Mouse (Mus musculus) limb, embryonic 15.5 days (tissue): ENCODE measurements around the gene Neurod2. TPM values are rescaled to one million over a fixed set of nuclear protein-coding genes. Genes with fewer than 3 reads are reported as not detected.

Source experiments
- ATAC-seq: fragments of 200-750 bp; cut with Nextera tagmentation; 2 replicates; pipeline ENCODE4 v1.8.0; 2017; ENCODE audit warnings: low read depth, moderate TSS enrichment; ENCODE audit not compliant: insufficient number of reproducible peaks, low FRiP score, low TSS enrichment
- H3K27ac ChIP-seq: fragments of 300-500 bp; sonication (generic); 2 replicates; pipeline ENCODE4 v1.5.1; 2015; ENCODE audit warnings: moderate library complexity, mild to moderate bottlenecking, inconsistent platforms
- H3K27me3 ChIP-seq: fragments of 300-500 bp; sonication (generic); 2 replicates; pipeline ENCODE4 v1.6.1; 2015; ENCODE audit warnings: inconsistent platforms
- H3K36me3 ChIP-seq: fragments of 300-500 bp; sonication (generic); 2 replicates; pipeline ENCODE4 v1.6.1; 2015; ENCODE audit warnings: inconsistent platforms
- H3K4me1 ChIP-seq: fragments of 300-500 bp; sonication (generic); 2 replicates; pipeline ENCODE4 v1.6.1; 2015; ENCODE audit warnings: inconsistent platforms
- H3K4me2 ChIP-seq: fragments of 300-500 bp; sonication (generic); 2 replicates; pipeline ENCODE4 v1.6.1; 2015; ENCODE audit warnings: mild to moderate bottlenecking, inconsistent platforms
- H3K4me3 ChIP-seq: fragments of 300-500 bp; sonication (generic); 2 replicates; pipeline ENCODE4 v1.5.1; 2015; ENCODE audit warnings: mild to moderate bottlenecking, inconsistent platforms
- H3K9ac ChIP-seq: fragments of 300-500 bp; sonication (generic); 2 replicates; pipeline ENCODE4 v1.6.1; 2015; ENCODE audit warnings: inconsistent platforms
- H3K9me3 ChIP-seq: fragments of 300-500 bp; sonication (generic); 2 replicates; pipeline ENCODE4 v1.6.1; 2016; ENCODE audit warnings: inconsistent platforms
- WGBS: fragments of 180-500 bp; shearing (Covaris S2); methylation state at CpG from one replicate; pipeline ENCODE4 v1.1.7; 2015; 5-methylcytosine and 5-hydroxymethylcytosine counted together
- polyA plus RNA-seq: library from polyadenylated mRNA; unstranded; fragments of >200 nt; fragmentation: Nextera tagmentation; extraction: Ambion mirVana; gene quantifications from 2 replicates; pipeline ENCODE4 v1.2.1, GENCODE M21; 2015

Neurod2 gene
- polyA plus RNA-seq, 1 experiment from 2014 or later, result not detected

DNA sequence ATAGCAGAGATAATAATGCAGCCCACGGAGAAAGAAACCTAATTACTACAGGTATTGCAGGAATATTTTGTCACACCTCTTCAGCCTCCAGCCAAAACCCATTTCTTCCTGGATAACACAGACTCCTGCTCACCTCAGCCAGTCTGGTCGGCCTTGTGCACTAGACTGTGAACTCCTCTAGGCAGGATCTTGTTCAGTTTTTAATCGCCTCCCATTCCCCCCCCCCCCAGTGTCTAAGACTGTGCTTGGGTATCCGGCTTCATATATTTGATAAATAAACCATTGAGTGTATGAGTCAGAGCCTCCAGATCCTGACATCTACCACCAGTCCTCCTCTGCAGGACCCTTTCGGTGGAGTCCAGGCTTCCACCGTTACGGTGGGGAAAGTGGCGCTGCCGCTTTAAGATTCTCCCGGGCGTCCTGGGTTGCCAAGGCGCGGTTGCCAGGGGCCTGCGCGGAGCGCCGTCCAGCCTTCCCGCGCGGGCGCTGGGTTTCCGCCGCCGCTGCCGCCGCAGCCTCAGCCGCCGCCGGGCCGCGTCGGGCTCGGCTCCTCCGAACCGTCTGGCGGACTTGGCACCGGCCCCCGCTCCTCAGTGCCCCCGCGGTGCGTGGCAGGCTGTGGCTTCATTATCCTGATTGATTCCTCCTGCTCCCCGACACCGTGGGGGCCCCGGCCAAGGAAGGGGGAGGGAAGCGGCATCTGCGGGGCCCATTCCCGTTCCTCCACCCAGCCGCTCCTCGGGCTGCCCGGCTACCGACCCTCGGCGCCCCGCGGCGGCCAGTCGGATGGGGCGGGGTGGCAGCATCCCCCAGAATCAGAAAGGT is 35.0 kb downstream of the Neurod2 start:
- Histone ChIP-seq H3K4me1 (peaks cover 28% of the 10 kb centered on the region), H3K9ac (peak overlapping the region; percentile 38), H3K27ac (no peak overlapping the region), H3K36me3 (no peaks in the 10 kb centered on the region), H3K9me3 (no peaks in the 10 kb centered on the region), H3K27me3 (peaks cover 50% of the 10 kb centered on the region), H3K4me3 (peak overlapping the region; percentile 68), H3K4me2 (peak overlapping the region; percentile 79)
- WGBS, result 2% methylated on average over 57 of the region's 58 CpGs
- ATAC-seq, result peak; percentile 31; the same call in 1 of the 2 replicates

DNA sequence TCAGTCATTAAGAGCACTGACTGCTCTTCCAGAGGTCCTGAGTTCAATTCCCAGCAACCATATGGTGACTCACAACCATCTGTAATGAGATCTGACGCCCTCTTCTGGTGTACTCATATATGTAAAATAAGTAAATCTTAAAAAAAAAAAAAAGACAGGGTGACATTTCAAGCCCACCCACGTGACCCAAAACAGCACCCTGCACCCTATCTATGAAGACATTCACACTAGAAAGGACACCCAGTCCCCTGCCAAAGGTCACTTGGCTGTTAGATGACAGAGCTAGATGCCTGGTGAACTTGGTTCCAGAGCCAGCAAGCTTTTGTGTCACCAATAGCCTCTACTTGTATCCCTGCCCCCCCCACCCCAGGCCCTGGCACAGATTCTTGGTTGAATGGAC is 36.4 kb downstream of the Neurod2 start:
- ATAC-seq, result no peak
- no peak overlapping the region for H3K4me3 ChIP-seq
- H3K4me2 ChIP-seq, result no peak overlapping the region
- H3K27ac ChIP-seq, result no peak overlapping the region
- H3K36me3 ChIP-seq, result no peaks in the 10 kb centered on the region
- 35% methylated on average over 2 of the region's 2 CpGs for WGBS
- no peaks in the 10 kb centered on the region for H3K9me3 ChIP-seq
- peaks cover 24% of the 10 kb centered on the region for H3K4me1 ChIP-seq
- H3K9ac ChIP-seq, result no peak overlapping the region
- H3K27me3 ChIP-seq, result peaks cover 43% of the 10 kb centered on the region

DNA sequence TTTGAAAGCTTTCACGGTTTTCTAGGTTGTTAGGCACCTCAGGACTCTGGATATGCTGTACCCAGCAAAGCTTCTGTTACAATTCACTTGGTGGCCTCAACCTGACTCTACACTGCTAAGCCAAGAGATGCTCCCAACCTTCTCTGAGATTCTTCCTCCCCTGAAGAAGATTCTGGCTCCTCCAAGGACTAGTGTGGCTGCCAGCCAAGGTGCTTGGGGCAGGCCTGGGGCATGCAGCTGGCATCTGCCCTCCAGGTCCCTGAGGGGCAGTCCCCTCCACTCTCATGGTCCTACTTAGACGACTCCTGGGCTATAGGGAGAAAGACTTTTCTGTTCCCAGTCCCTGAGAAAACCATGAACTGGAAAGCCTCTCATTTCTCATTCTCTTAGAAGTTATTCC is 38.5 kb downstream of the Neurod2 start:
- H3K9ac ChIP-seq, result no peak overlapping the region
- H3K4me1 ChIP-seq, result peaks cover 20% of the 10 kb centered on the region
- no peak for ATAC-seq
- H3K27ac ChIP-seq, result no peak overlapping the region
- H3K4me3 ChIP-seq, result no peak overlapping the region
- peaks cover 22% of the 10 kb centered on the region for H3K27me3 ChIP-seq
- H3K9me3 ChIP-seq, result no peaks in the 10 kb centered on the region
- WGBS, result 55% methylated on average over 2 of the region's 2 CpGs
- no peak overlapping the region for H3K4me2 ChIP-seq
- H3K36me3 ChIP-seq, result no peaks in the 10 kb centered on the region

DNA sequence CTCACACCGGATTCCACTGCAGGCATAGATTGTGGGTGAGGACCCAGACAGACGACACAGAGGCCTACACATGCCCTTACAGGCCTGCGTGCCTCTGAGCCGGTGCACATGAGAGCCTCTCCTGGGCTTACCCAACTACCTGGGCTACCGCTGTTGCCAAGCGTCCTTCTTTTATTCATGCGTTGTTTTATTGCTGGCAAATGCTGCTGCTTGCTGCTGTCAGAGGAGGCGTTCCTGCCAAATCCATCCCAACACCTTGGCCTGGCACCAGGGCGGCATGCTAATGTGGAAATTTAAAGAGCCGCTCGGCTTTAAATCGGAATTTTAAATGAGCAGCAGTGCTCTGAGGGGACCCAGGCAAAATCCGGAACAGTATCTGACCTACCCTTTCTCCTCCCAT is 39.6 kb downstream of the Neurod2 start:
- 19% methylated on average over 13 of the region's 13 CpGs for WGBS
- Histone ChIP-seq H3K27me3 (peaks cover 11% of the 10 kb centered on the region; the same call in 1 of the 2 replicates), H3K9ac (no peak overlapping the region), H3K36me3 (no peaks in the 10 kb centered on the region), H3K9me3 (no peaks in the 10 kb centered on the region), H3K4me2 (no peak overlapping the region), H3K4me3 (no peak overlapping the region), H3K4me1 (peaks cover 17% of the 10 kb centered on the region), H3K27ac (no peak overlapping the region)
- ATAC-seq, result no peak

DNA sequence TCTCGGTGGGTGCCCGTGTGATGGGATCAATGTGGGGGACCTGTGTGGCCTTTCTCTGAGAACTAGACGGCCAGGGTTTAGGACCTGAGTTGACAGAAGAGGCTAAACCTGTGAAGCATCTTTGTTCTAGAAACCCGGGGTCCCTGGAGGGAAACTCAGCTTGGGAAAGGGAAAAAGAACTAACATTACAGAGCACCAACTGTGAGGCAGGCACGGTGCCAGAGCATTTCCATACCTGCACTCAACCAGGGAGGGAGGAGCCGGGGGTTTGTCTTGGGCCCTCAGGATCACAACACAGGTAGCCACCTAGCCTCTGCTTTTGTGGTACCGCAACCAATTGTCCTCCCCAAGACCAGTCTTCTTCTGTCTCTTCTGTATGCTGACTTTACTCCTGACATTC is 41.5 kb downstream of the Neurod2 start:
- H3K36me3 ChIP-seq, result no peaks in the 10 kb centered on the region
- H3K9ac ChIP-seq, result no peak overlapping the region
- no peak overlapping the region for H3K4me3 ChIP-seq
- WGBS, result 52% methylated on average over 7 of the region's 7 CpGs
- H3K9me3 ChIP-seq, result no peaks in the 10 kb centered on the region
- no peak for ATAC-seq
- peaks cover 7% of the 10 kb centered on the region; the same call in 1 of the 2 replicates for H3K27me3 ChIP-seq
- H3K27ac ChIP-seq, result no peak overlapping the region
- peaks cover 9% of the 10 kb centered on the region; the same call in 1 of the 2 replicates for H3K4me1 ChIP-seq
- H3K4me2 ChIP-seq, result no peak overlapping the region

DNA sequence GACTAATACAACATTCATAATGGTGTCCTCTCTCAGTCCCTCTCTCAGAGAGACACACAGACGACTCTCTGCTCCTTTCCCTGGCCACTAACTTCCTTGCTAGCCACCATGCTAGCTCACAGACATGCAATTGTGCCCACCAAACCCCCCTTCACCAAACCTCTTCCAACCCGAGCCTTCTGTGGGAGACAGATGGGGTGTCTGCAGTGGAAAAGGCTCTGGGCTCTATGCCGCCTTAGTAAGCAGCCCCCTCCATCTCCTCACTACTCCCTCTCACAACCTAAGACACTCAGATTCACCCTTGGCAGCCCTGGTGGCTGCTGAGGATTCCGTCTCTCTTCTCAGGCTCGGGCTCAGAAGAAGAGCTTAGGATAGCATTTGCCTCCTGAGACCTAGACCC is 41.9 kb downstream of the Neurod2 start:
- no peaks in the 10 kb centered on the region for H3K36me3 ChIP-seq
- H3K9me3 ChIP-seq, result no peaks in the 10 kb centered on the region
- H3K27me3 ChIP-seq, result peaks cover 7% of the 10 kb centered on the region; the same call in 1 of the 2 replicates
- H3K9ac ChIP-seq, result no peak overlapping the region
- no peak overlapping the region for H3K27ac ChIP-seq
- no peak for ATAC-seq
- 48% methylated on average over 5 of the region's 5 CpGs for WGBS
- peaks cover 9% of the 10 kb centered on the region; the same call in 1 of the 2 replicates for H3K4me1 ChIP-seq
- no peak overlapping the region for H3K4me2 ChIP-seq
- H3K4me3 ChIP-seq, result no peak overlapping the region

DNA sequence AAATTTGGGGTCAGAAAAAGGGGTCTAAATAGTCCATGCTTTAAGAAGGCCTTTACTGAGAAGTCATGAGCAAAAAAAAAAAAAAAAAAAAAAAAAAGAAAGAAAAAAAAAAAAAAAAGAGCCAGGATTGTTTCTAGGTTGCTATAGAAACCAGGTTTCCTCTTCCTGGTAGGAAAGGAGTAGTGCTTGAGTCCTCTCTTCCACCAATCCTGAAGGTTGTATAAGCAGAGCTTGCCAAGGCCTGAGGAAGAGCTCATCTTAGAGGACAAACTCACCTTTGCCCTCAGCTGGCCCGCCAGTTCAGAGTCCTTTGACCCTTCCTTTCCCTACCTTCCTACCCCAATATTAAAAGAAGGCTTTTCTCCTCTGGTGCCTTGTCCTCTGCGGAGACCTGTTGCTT is 44.1 kb downstream of the Neurod2 start:
- Histone ChIP-seq H3K4me2 (no peak overlapping the region), H3K9me3 (no peaks in the 10 kb centered on the region), H3K4me1 (peaks cover 9% of the 10 kb centered on the region; the same call in 1 of the 2 replicates), H3K27me3 (peaks cover 5% of the 10 kb centered on the region; the same call in 1 of the 2 replicates), H3K36me3 (0 out of 2 replicates have a peak, but pooled peaks cover 3% of the 10 kb centered on the region), H3K9ac (no peak overlapping the region), H3K27ac (no peak overlapping the region), H3K4me3 (no peak overlapping the region)
- 62% methylated on average over 2 of the region's 2 CpGs for WGBS
- no peak for ATAC-seq

DNA sequence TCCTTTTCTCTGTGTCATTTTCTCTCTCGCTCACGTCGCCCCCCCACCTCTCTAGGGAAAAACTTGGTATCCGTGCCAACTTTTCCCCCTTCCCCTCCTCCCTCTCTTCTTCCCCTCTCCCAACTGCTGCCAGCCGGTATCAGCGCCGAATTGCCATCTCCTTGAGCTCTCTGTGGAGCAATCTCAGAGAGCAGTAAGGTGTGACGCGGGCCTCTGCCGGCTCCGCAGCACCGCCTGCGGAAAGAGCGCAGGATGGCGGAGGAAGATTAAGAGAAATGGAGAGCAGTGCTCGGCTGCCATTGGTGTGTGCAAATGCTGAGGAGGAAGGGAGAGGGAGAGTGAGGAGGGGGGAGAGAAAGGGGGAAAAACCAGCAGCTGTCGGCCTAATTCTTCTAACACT is 45.2 kb downstream of the Neurod2 start:
- H3K4me1 ChIP-seq, result 0 out of 2 replicates have a peak, but pooled peaks cover 3% of the 10 kb centered on the region
- H3K4me3 ChIP-seq, result peak overlapping the region; percentile 29
- peak overlapping the region; percentile 50 for H3K4me2 ChIP-seq
- peaks cover 7% of the 10 kb centered on the region; the same call in 1 of the 2 replicates for H3K36me3 ChIP-seq
- H3K27me3 ChIP-seq, result peaks cover 5% of the 10 kb centered on the region; the same call in 1 of the 2 replicates
- H3K9me3 ChIP-seq, result no peaks in the 10 kb centered on the region
- no peak overlapping the region for H3K9ac ChIP-seq
- WGBS, result 1% methylated on average over 14 of the region's 17 CpGs
- 0 out of 2 replicates have a peak, but pooled peaks have one; percentile 40 for ATAC-seq
- H3K27ac ChIP-seq, result no peak overlapping the region

DNA sequence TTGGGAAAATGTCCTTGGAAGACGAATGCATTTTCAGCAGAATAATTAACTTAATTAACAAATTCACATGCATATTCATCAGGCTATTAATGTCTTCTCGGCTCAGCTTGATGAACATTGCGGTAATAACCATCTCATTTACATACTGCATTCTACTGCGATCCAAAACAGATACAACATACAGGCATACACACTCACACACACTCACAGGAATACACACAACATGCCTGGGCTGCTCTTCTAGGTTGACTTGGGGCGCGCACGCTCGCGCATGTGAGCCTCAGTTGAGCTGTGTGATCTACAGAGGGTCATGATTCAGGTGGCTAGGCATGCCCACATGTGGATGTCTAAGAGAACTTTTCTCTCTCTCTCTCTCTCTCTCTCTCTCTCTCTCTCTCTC is 45.7 kb downstream of the Neurod2 start:
- Histone ChIP-seq H3K4me2 (no peak overlapping the region), H3K27me3 (peaks cover under 1% of the 10 kb centered on the region; the same call in 1 of the 2 replicates), H3K27ac (no peak overlapping the region), H3K9me3 (no peaks in the 10 kb centered on the region), H3K4me1 (0 out of 2 replicates have a peak, but pooled peaks cover 3% of the 10 kb centered on the region), H3K36me3 (peaks cover 12% of the 10 kb centered on the region), H3K4me3 (no peak overlapping the region), H3K9ac (no peak overlapping the region)
- WGBS, result 36% methylated on average over 9 of the region's 9 CpGs
- ATAC-seq, result no peak

Other genes starting within 250 kb of the Neurod2 start
- 19.5 and 21.0 TPM in 2 replicates for gene Fbxl20, start 179.2 kb downstream of the Neurod2 start, polyA plus RNA-seq
- gene Med1, start 136.4 kb downstream of the Neurod2 start, polyA plus RNA-seq, result 54.4 and 58.2 TPM in 2 replicates
- 8.7 and 8.9 TPM in 2 replicates for gene Cdk12, start 126.6 kb downstream of the Neurod2 start, polyA plus RNA-seq
- gene Ppp1r1b, start 18.8 kb upstream of the Neurod2 start, polyA plus RNA-seq, result 3.7 and 4.3 TPM in 2 replicates
- 36.6 and 40.1 TPM in 2 replicates for gene Stard3, start 28.7 kb upstream of the Neurod2 start, polyA plus RNA-seq
- 18.1 and 45.8 TPM in 2 replicates for gene Tcap, start 54.2 kb upstream of the Neurod2 start, polyA plus RNA-seq
- gene Pnmt, start 56.8 kb upstream of the Neurod2 start, polyA plus RNA-seq, result 1.6 TPM in 2 replicates
- gene Pgap3, start 70.8 kb upstream of the Neurod2 start, polyA plus RNA-seq, result 12.6 and 13.0 TPM in 2 replicates
- gene Erbb2, start 82.8 kb upstream of the Neurod2 start, polyA plus RNA-seq, result 63.3 and 70.7 TPM in 2 replicates
- gene Mien1, start 109.3 kb upstream of the Neurod2 start, polyA plus RNA-seq, result 100 and 109 TPM in 2 replicates
- gene Grb7, start 116.7 kb upstream of the Neurod2 start, polyA plus RNA-seq, result 10.5 and 11.1 TPM in 2 replicates
- gene Ikzf3, start 216.4 kb upstream of the Neurod2 start, polyA plus RNA-seq, result 0.36 and 0.74 TPM in 2 replicates
- 0.12 and 0.17 TPM in 2 replicates for gene Zpbp2, start 221.4 kb upstream of the Neurod2 start, polyA plus RNA-seq